Mouse (Mus musculus): ENCODE results near the gene Lyrm7.

DNA sequence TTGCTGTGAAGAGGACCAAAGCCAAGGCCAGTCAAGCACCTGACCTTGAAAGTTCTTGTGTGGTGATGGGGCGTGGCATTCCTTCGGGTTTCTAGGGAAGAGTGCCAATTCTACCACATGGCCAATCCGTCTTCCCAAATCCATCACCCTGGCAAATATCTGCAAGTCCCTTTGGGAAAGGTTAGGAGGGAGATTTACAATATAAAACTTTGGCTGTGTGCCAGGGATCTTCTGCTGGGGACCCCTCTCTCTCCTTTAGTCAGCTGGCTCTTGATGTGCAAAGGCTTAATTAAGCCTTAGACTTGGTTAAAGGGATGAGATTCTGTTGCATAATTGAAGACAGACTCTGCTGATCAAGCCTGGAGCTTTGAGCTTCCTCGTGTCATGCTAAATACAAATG, 43.3 kb downstream of the Lyrm7 start:
- TF ChIP-seq CTCF (IDR thresholded peaks at IDR 0.05; ENCODE audit: control insufficient read depth, insufficient read depth, insufficient replicate concordance, low read depth, low read length) (no peak), POLR2A (IDR thresholded peaks at IDR 0.05; ENCODE audit: control insufficient read depth, low read depth, low read length) (no peak)

Measured in testis, adult 2 months (tissue).